Mouse (Mus musculus): Measurements from ENCODE around the gene Rnf207. TPM values are rescaled to one million over a fixed set of nuclear protein-coding genes. Genes with fewer than 3 reads are reported as not detected.
A peak's percentile ranks its signal among the peaks of the same experiment; 100 is the strongest.

Gene Rnf207
- polyA plus RNA-seq, 1 experiment from 2014 or later, result not detected

GRCm38 (mm10) chr4:152317631-152318033 is 1.2 kb downstream of the Rnf207 start:
- Histone ChIP-seq H3K9me3 (replicated peaks; ENCODE audit: control insufficient read depth, low read length) (no peaks in the 10 kb centered on the region), H3K4me3 (ENCODE audit: low read depth, low read length) (no peak overlapping the region), H3K4me1 (ENCODE audit: control insufficient read depth, low read depth, low read length) (peaks cover 7% of the 10 kb centered on the region), H3K36me3 (ENCODE audit: control insufficient read depth, insufficient read depth) (no peaks in the 10 kb centered on the region), H3K4me2 (ENCODE audit: low read depth, low read length) (no peak overlapping the region), H3K9ac (ENCODE audit: low read depth, low read length) (no peak overlapping the region), H3K27ac (ENCODE audit: low read length) (no peak overlapping the region), H3K27me3 (ENCODE audit: control insufficient read depth, insufficient read depth, low read depth, low read length) (peaks cover 61% of the 10 kb centered on the region)
- ATAC-seq (ENCODE audit: low read depth), result no peak
- 67% methylated on average over 6 of the region's 6 CpGs for WGBS (ENCODE audit: insufficient replicate concordance)

GRCm38 (mm10) chr4:152315498-152316213 is 3.1 kb downstream of the Rnf207 start:
- WGBS (ENCODE audit: insufficient replicate concordance), result 2% methylated on average over 43 of the region's 43 CpGs
- H3K27me3 ChIP-seq (ENCODE audit: control insufficient read depth, insufficient read depth, low read depth, low read length), result peaks cover 78% of the 10 kb centered on the region
- no peak overlapping the region for H3K4me3 ChIP-seq (ENCODE audit: low read depth, low read length)
- no peaks in the 10 kb centered on the region for H3K36me3 ChIP-seq (ENCODE audit: control insufficient read depth, insufficient read depth)
- H3K4me1 ChIP-seq (ENCODE audit: control insufficient read depth, low read depth, low read length), result peaks cover 7% of the 10 kb centered on the region
- ATAC-seq (ENCODE audit: low read depth), result no peak
- no peak overlapping the region for H3K9ac ChIP-seq (ENCODE audit: low read depth, low read length)
- H3K4me2 ChIP-seq (ENCODE audit: low read depth, low read length), result peak overlapping the region; percentile 24; the same call in 1 of the 2 replicates
- H3K9me3 ChIP-seq (replicated peaks; ENCODE audit: control insufficient read depth, low read length), result no peaks in the 10 kb centered on the region
- H3K27ac ChIP-seq (ENCODE audit: low read length), result no peak overlapping the region

- no peak overlapping the region for H3K4me2 ChIP-seq (ENCODE audit: low read depth, low read length)
- H3K27ac ChIP-seq (ENCODE audit: low read length), result no peak overlapping the region
- peaks cover 6% of the 10 kb centered on the region for H3K4me1 ChIP-seq (ENCODE audit: control insufficient read depth, low read depth, low read length)
- H3K4me3 ChIP-seq (ENCODE audit: low read depth, low read length), result no peak overlapping the region
- no peak overlapping the region for H3K9ac ChIP-seq (ENCODE audit: low read depth, low read length)
- ATAC-seq (ENCODE audit: low read depth), result no peak
- H3K36me3 ChIP-seq (ENCODE audit: control insufficient read depth, insufficient read depth), result no peaks in the 10 kb centered on the region
- H3K9me3 ChIP-seq (replicated peaks; ENCODE audit: control insufficient read depth, low read length), result no peaks in the 10 kb centered on the region
- H3K27me3 ChIP-seq (ENCODE audit: control insufficient read depth, insufficient read depth, low read depth, low read length), result peaks cover 77% of the 10 kb centered on the region
Observed at GRCm38 (mm10) chr4:152313934-152314333, 4.9 kb downstream of the Rnf207 start.

- H3K27me3 ChIP-seq (ENCODE audit: control insufficient read depth, insufficient read depth, low read depth, low read length), result peaks cover 71% of the 10 kb centered on the region
- under 1% methylated on average over 29 of the region's 29 CpGs for WGBS (ENCODE audit: insufficient replicate concordance)
- no peak overlapping the region for H3K9ac ChIP-seq (ENCODE audit: low read depth, low read length)
- H3K27ac ChIP-seq (ENCODE audit: low read length), result no peak overlapping the region
- no peaks in the 10 kb centered on the region for H3K36me3 ChIP-seq (ENCODE audit: control insufficient read depth, insufficient read depth)
- H3K4me1 ChIP-seq (ENCODE audit: control insufficient read depth, low read depth, low read length), result peaks cover 3% of the 10 kb centered on the region; the same call in 1 of the 2 replicates
- no peak for ATAC-seq (ENCODE audit: low read depth)
- H3K4me2 ChIP-seq (ENCODE audit: low read depth, low read length), result peak overlapping the region; percentile 39
- H3K4me3 ChIP-seq (ENCODE audit: low read depth, low read length), result peak overlapping the region; percentile 19
- no peaks in the 10 kb centered on the region for H3K9me3 ChIP-seq (replicated peaks; ENCODE audit: control insufficient read depth, low read length)
Observed at GRCm38 (mm10) chr4:152313211-152313632, 5.6 kb downstream of the Rnf207 start.

GRCm38 (mm10) chr4:152312186-152312585 is 6.6 kb downstream of the Rnf207 start:
- Histone ChIP-seq H3K9me3 (replicated peaks; ENCODE audit: control insufficient read depth, low read length) (no peaks in the 10 kb centered on the region), H3K4me3 (ENCODE audit: low read depth, low read length) (no peak overlapping the region), H3K4me1 (ENCODE audit: control insufficient read depth, low read depth, low read length) (peaks cover 3% of the 10 kb centered on the region; the same call in 1 of the 2 replicates), H3K36me3 (ENCODE audit: control insufficient read depth, insufficient read depth) (no peaks in the 10 kb centered on the region), H3K9ac (ENCODE audit: low read depth, low read length) (no peak overlapping the region), H3K27ac (ENCODE audit: low read length) (no peak overlapping the region), H3K27me3 (ENCODE audit: control insufficient read depth, insufficient read depth, low read depth, low read length) (peaks cover 62% of the 10 kb centered on the region), H3K4me2 (ENCODE audit: low read depth, low read length) (no peak overlapping the region)
- ATAC-seq (ENCODE audit: low read depth), result no peak
- 6% methylated on average over 14 of the region's 14 CpGs for WGBS (ENCODE audit: insufficient replicate concordance)

- no peak for ATAC-seq (ENCODE audit: low read depth)
- Histone ChIP-seq H3K9me3 (replicated peaks; ENCODE audit: control insufficient read depth, low read length) (no peaks in the 10 kb centered on the region), H3K27ac (ENCODE audit: low read length) (no peak overlapping the region), H3K4me2 (ENCODE audit: low read depth, low read length) (no peak overlapping the region), H3K27me3 (ENCODE audit: control insufficient read depth, insufficient read depth, low read depth, low read length) (peaks cover 16% of the 10 kb centered on the region), H3K9ac (ENCODE audit: low read depth, low read length) (no peak overlapping the region), H3K4me3 (ENCODE audit: low read depth, low read length) (no peak overlapping the region), H3K4me1 (ENCODE audit: control insufficient read depth, low read depth, low read length) (no peaks in the 10 kb centered on the region; the same call in 1 of the 2 replicates), H3K36me3 (ENCODE audit: control insufficient read depth, insufficient read depth) (peaks cover 5% of the 10 kb centered on the region; the same call in 1 of the 2 replicates)
- WGBS (ENCODE audit: insufficient replicate concordance), result 85% methylated on average over 9 of the region's 9 CpGs
Observed at GRCm38 (mm10) chr4:152307542-152307941, 11.3 kb downstream of the Rnf207 start.

GRCm38 (mm10) chr4:152305991-152306390 is 12.8 kb downstream of the Rnf207 start:
- peaks cover 5% of the 10 kb centered on the region; the same call in 1 of the 2 replicates for H3K36me3 ChIP-seq (ENCODE audit: control insufficient read depth, insufficient read depth)
- no peak overlapping the region for H3K4me2 ChIP-seq (ENCODE audit: low read depth, low read length)
- no peak overlapping the region for H3K4me3 ChIP-seq (ENCODE audit: low read depth, low read length)
- H3K9me3 ChIP-seq (replicated peaks; ENCODE audit: control insufficient read depth, low read length), result no peaks in the 10 kb centered on the region
- ATAC-seq (ENCODE audit: low read depth), result no peak
- no peak overlapping the region for H3K27ac ChIP-seq (ENCODE audit: low read length)
- WGBS (ENCODE audit: insufficient replicate concordance), result 56% methylated on average over 6 of the region's 6 CpGs
- H3K4me1 ChIP-seq (ENCODE audit: control insufficient read depth, low read depth, low read length), result no peaks in the 10 kb centered on the region
- peaks cover under 1% of the 10 kb centered on the region for H3K27me3 ChIP-seq (ENCODE audit: control insufficient read depth, insufficient read depth, low read depth, low read length)
- H3K9ac ChIP-seq (ENCODE audit: low read depth, low read length), result no peak overlapping the region

- no peak overlapping the region for H3K27ac ChIP-seq (ENCODE audit: low read length)
- no peaks in the 10 kb centered on the region for H3K4me1 ChIP-seq (ENCODE audit: control insufficient read depth, low read depth, low read length)
- no peaks in the 10 kb centered on the region for H3K27me3 ChIP-seq (ENCODE audit: control insufficient read depth, insufficient read depth, low read depth, low read length)
- ATAC-seq (ENCODE audit: low read depth), result no peak
- no peak overlapping the region for H3K4me2 ChIP-seq (ENCODE audit: low read depth, low read length)
- no peaks in the 10 kb centered on the region for H3K9me3 ChIP-seq (replicated peaks; ENCODE audit: control insufficient read depth, low read length)
- H3K36me3 ChIP-seq (ENCODE audit: control insufficient read depth, insufficient read depth), result peaks cover 7% of the 10 kb centered on the region; the same call in 1 of the 2 replicates
- WGBS (ENCODE audit: insufficient replicate concordance), result 77% methylated on average over 6 of the region's 6 CpGs
- H3K9ac ChIP-seq (ENCODE audit: low read depth, low read length), result no peak overlapping the region
- no peak overlapping the region for H3K4me3 ChIP-seq (ENCODE audit: low read depth, low read length)
Observed at GRCm38 (mm10) chr4:152304685-152305084, 14.1 kb downstream of the Rnf207 start.

- Histone ChIP-seq H3K36me3 (ENCODE audit: control insufficient read depth, insufficient read depth) (peaks cover 7% of the 10 kb centered on the region; the same call in 1 of the 2 replicates), H3K4me2 (ENCODE audit: low read depth, low read length) (no peak overlapping the region), H3K9ac (ENCODE audit: low read depth, low read length) (no peak overlapping the region), H3K4me3 (ENCODE audit: low read depth, low read length) (no peak overlapping the region), H3K4me1 (ENCODE audit: control insufficient read depth, low read depth, low read length) (peaks cover 8% of the 10 kb centered on the region), H3K27ac (ENCODE audit: low read length) (no peak overlapping the region), H3K9me3 (replicated peaks; ENCODE audit: control insufficient read depth, low read length) (no peaks in the 10 kb centered on the region), H3K27me3 (ENCODE audit: control insufficient read depth, insufficient read depth, low read depth, low read length) (no peaks in the 10 kb centered on the region)
- WGBS (ENCODE audit: insufficient replicate concordance), result 77% methylated on average over 10 of the region's 10 CpGs
- peak; percentile 41; the same call in 1 of the 2 replicates for ATAC-seq (ENCODE audit: low read depth)
Observed at GRCm38 (mm10) chr4:152303172-152303571, 15.6 kb downstream of the Rnf207 start.
